In the genomic region with DNA sequence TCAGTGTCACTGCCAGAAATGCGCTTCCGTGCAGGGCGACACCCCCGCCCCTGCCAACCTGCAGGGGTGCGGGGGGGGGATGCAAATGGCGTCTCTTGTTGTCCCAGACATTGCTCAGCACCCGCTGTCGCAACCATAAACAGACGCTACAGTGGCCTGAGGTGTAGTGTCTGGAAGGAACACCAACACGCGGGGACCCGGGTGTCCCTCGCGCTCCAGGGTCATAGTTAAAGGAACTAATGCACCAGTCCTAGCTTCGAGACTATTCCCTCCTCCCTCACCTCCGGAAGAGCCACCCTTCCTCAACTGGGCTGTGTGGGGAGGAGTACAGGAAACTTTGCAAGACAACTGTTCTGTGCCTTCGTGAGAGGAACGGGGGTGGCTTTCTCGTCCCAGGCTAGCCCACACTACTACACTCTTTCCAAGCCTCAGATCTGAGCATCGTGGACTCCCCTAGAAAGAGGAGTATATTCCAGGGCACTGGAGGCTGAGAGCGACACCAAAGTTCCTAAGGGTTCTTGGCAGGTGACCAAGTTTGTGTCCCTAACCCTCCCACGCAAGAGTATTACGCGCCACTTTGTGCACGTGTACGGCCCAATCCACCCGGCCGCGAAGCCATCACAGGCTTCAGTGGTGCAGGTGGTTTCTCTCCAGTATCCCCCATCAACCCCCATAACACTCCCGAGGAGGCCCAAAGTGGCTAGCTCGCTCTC, we compare ENCODE assay signal across 8 mouse cellular contexts. TPM values are rescaled to one million over a fixed set of nuclear protein-coding genes. Genes with fewer than 3 reads are reported as not detected.
A peak's percentile ranks its signal among the peaks of the same experiment; 100 is the strongest.
DNase-seq lines count a peak whose midpoint lies in the region; ATAC-seq and TF ChIP-seq lines count a peak whose summit lies in the region.

No protein-coding gene starts in this region.

- peak overlapping the region; percentile 40 for H3K4me3 ChIP-seq in left cerebral cortex, adult 2 months
- peak overlapping the region; percentile 48 for H3K4me3 ChIP-seq in embryonic facial prominence, embryonic 14.5 days (ENCODE audit: low read depth, low read length)
- peak overlapping the region; percentile 49 for H3K4me3 ChIP-seq in limb, embryonic 13.5 days
- peak overlapping the region; percentile 44 for H3K4me3 ChIP-seq in midbrain, embryonic 13.5 days (replicated peaks)

- no peak for TF ChIP-seq CTCF in left cerebral cortex, adult 2 months (IDR thresholded peaks at IDR 0.05)

- ATAC-seq in embryonic facial prominence, embryonic 14.5 days (ENCODE audit: low read depth) = peak; percentile 10; the same call in 1 of the 2 replicates
- ATAC-seq in hematopoietic stem cell, adult 5-6 weeks (replicated peaks in 1 of 2; ENCODE audit: insufficient read depth in 1 of 2, low FRiP score in 2 of 2, low TSS enrichment in 1 of 2, low read depth in 1 of 2, poor library complexity in 2 of 2, severe bottlenecking in 2 of 2) = peak; percentile 11 to 13; a peak in 3 of 4 replicates
- ATAC-seq in limb, embryonic 13.5 days (ENCODE audit: low FRiP score, low read depth) = no peak
- ATAC-seq in midbrain, embryonic 13.5 days = peak; percentile 46

- intact Hi-C loops in left cerebral cortex, adult 2 months (cut with DNase I) = loop anchor here (2.0 to 5.0 kb wide), 3 partner anchors 68 to 152 kb away; no protein-coding TSS in a partner anchor

- H3K27me3 ChIP-seq in embryonic facial prominence, embryonic 14.5 days (replicated peaks; ENCODE audit: control insufficient read depth, insufficient read depth, low read length) = peaks cover 54% of the 10 kb centered on the region
- peaks cover 67% of the 10 kb centered on the region for H3K27me3 ChIP-seq in limb, embryonic 13.5 days
- H3K27me3 ChIP-seq in midbrain, embryonic 13.5 days = peaks cover 64% of the 10 kb centered on the region

- DNase-seq in left cerebral cortex, adult 2 months (ENCODE audit: extremely low spot score in 1 of 2, low spot score in 2 of 2) = no peak
- no peak for DNase-seq in left cerebral cortex, adult 8-10 months (ENCODE audit: low spot score in 2 of 2)
- no peak for DNase-seq in embryonic facial prominence, embryonic 14.5 days (ENCODE audit: low spot score)
- DNase-seq in thymus, postnatal 25 days = peak; percentile 75
- DNase-seq in adipocyte (ENCODE audit: low spot score) = no peak

- peak overlapping the region; percentile 72 for H3K27ac ChIP-seq in left cerebral cortex, adult 2 months
- peak overlapping the region; percentile 88 for H3K27ac ChIP-seq in embryonic facial prominence, embryonic 14.5 days (replicated peaks; ENCODE audit: low read depth, low read length)
- peak overlapping the region; percentile 80; the same call in 1 of the 2 replicates for H3K27ac ChIP-seq in limb, embryonic 13.5 days
- peak overlapping the region; percentile 25; the same call in 1 of the 2 replicates for H3K27ac ChIP-seq in midbrain, embryonic 13.5 days

- H3K36me3 ChIP-seq in embryonic facial prominence, embryonic 14.5 days (ENCODE audit: control insufficient read depth, insufficient read depth, low read length) = no peaks in the 10 kb centered on the region
- no peaks in the 10 kb centered on the region for H3K36me3 ChIP-seq in limb, embryonic 13.5 days
- H3K36me3 ChIP-seq in midbrain, embryonic 13.5 days = no peaks in the 10 kb centered on the region

- H3K9me3 ChIP-seq in embryonic facial prominence, embryonic 14.5 days (ENCODE audit: control insufficient read depth, low read length) = no peaks in the 10 kb centered on the region
- H3K9me3 ChIP-seq in limb, embryonic 13.5 days = no peaks in the 10 kb centered on the region
- H3K9me3 ChIP-seq in midbrain, embryonic 13.5 days = no peaks in the 10 kb centered on the region

- WGBS in embryonic facial prominence, embryonic 14.5 days = 3% methylated on average over 24 of the region's 31 CpGs
- 6% methylated on average over 30 of the region's 31 CpGs for WGBS in limb, embryonic 13.5 days
- 11% methylated on average over 31 of the region's 31 CpGs for WGBS in midbrain, embryonic 13.5 days

- H3K4me2 ChIP-seq in embryonic facial prominence, embryonic 14.5 days (ENCODE audit: low read depth, low read length) = peak overlapping the region; percentile 64
- H3K4me2 ChIP-seq in limb, embryonic 13.5 days (replicated peaks) = peak overlapping the region; percentile 64
- peak overlapping the region; percentile 63 for H3K4me2 ChIP-seq in midbrain, embryonic 13.5 days (replicated peaks)

- H3K9ac ChIP-seq in embryonic facial prominence, embryonic 14.5 days (ENCODE audit: low read depth, low read length) = peak overlapping the region; percentile 75
- H3K9ac ChIP-seq in limb, embryonic 13.5 days = peak overlapping the region; percentile 66
- H3K9ac ChIP-seq in midbrain, embryonic 13.5 days (replicated peaks) = no peak overlapping the region; the same call in 1 of the 2 replicates

- H3K4me1 ChIP-seq in embryonic facial prominence, embryonic 14.5 days (ENCODE audit: control insufficient read depth, insufficient read depth, low read length) = peaks cover 12% of the 10 kb centered on the region; the same call in 1 of the 2 replicates
- peaks cover 34% of the 10 kb centered on the region for H3K4me1 ChIP-seq in limb, embryonic 13.5 days
- peaks cover 37% of the 10 kb centered on the region for H3K4me1 ChIP-seq in midbrain, embryonic 13.5 days (replicated peaks)

RNA-seq across cellular contexts. Expression of gene Bcor, which starts 1.2 kb away (rescaled TPM):
- 10 to 100 TPM; 33.4 to 38.0 TPM for total RNA-seq in left cerebral cortex, adult 2 months (2021)
- total RNA-seq in left cerebral cortex, adult 8-10 months (2022) = 10 to 100 TPM; 27.1 to 32.2 (median 27.4) TPM
- polyA plus RNA-seq in embryonic facial prominence, embryonic 14.5 days (2014; fragmentation: Nextera tagmentation; extraction: Ambion mirVana) = 15.0 and 17.7 TPM in 2 replicates
- 41.1 and 42.0 TPM in 2 replicates for total RNA-seq in hematopoietic stem cell, adult 5-6 weeks (2017)
- polyA plus RNA-seq in limb, embryonic 13.5 days (2015; fragmentation: Nextera tagmentation; extraction: Ambion mirVana) = 16.8 and 17.8 TPM in 2 replicates
- 24.1 and 25.4 TPM in 2 replicates for polyA plus RNA-seq in midbrain, embryonic 13.5 days (2015; fragmentation: Nextera tagmentation; extraction: Ambion mirVana)

Comparison
In these comparisons a context has a peak if more than half of its experiments do, and no peak if none do; other contexts are left out.
1. H3K27ac ChIP-seq: peak in every context shown above with its lines; median percentile 88 in embryonic facial prominence, embryonic 14.5 days; 80 in limb, embryonic 13.5 days; 72 in left cerebral cortex, adult 2 months; 25 in midbrain, embryonic 13.5 days.